In genomic region chr2:35328064-35328792, GRCm38 (mm10) we compare ENCODE assay signal across 20 mouse cellular contexts. TPM values are rescaled to one million over a fixed set of nuclear protein-coding genes. Genes with fewer than 3 reads are reported as not detected.
DNase-seq lines count a peak whose midpoint lies in the region; ATAC-seq and TF ChIP-seq lines count a peak whose summit lies in the region.
"Had no signal": no experiment of that assay in that cellular context is flagged by ENCODE, and none has a peak within 500 bp of the region (broad histone marks: within the 10 kb centered on the region; RNA-seq: fewer than 3 reads in every experiment).

No protein-coding gene starts in this region.

- TF ChIP-seq POLR2A in liver, adult 2 months (IDR thresholded peaks at IDR 0.05; ENCODE audit: extremely low read depth, insufficient read depth, low read length): no peak
- no peak for TF ChIP-seq POLR2A in bone marrow macrophage, adult 2 months (IDR thresholded peaks at IDR 0.05; ENCODE audit: borderline replicate concordance, low read depth, low read length)

- peaks cover 4% of the 10 kb centered on the region; the same call in 1 of the 2 replicates for H3K79me2 ChIP-seq in liver, adult 2 months (ENCODE audit: control insufficient read depth, insufficient read depth, low read length)

- peak; percentile 58 for DNase-seq in liver, adult 2 months (ENCODE audit: extremely low read depth, low read depth, low spot score)
- no peak for DNase-seq in liver
- peak; percentile 72 to 75 for DNase-seq in cerebellum, postnatal 10 days
- DNase-seq in liver, embryonic 13.5 days: no peak
- DNase-seq in adrenal gland, postnatal 10 days: no peak
- DNase-seq in urinary bladder, postnatal 10 days (ENCODE audit: low spot score): no peak
- DNase-seq in limb, embryonic 10.5 days (ENCODE audit: low spot score): no peak
- DNase-seq: B cell, adult 2 months; kidney, adult 18-20 months; spleen, adult 18-20 months had no signal

- peaks cover 7% of the 10 kb centered on the region; the same call in 1 of the 2 replicates for H3K36me3 ChIP-seq in liver, adult 2 months (ENCODE audit: control insufficient read depth, insufficient read depth, low read length)
- H3K36me3 ChIP-seq in liver, embryonic 13.5 days: peaks cover 71% of the 10 kb centered on the region
- H3K36me3 ChIP-seq in limb, embryonic 10.5 days: no peaks in the 10 kb centered on the region
- H3K36me3 ChIP-seq: heart, embryonic 15.5 days; hindbrain, embryonic 13.5 days; limb, embryonic 13.5 days; neural tube, embryonic 13.5 days had no signal

- H3K4me2 ChIP-seq in liver, embryonic 13.5 days: peak overlapping the region; percentile 70
- H3K4me2 ChIP-seq: hindbrain, embryonic 13.5 days; limb, embryonic 13.5 days; neural tube, embryonic 13.5 days had no signal

- no peak overlapping the region for H3K9ac ChIP-seq in liver, adult 2 months (ENCODE audit: low read depth, low read length)
- peak overlapping the region; percentile 70 for H3K9ac ChIP-seq in liver, embryonic 13.5 days
- H3K9ac ChIP-seq: heart, embryonic 15.5 days; hindbrain, embryonic 13.5 days; limb, embryonic 13.5 days; neural tube, embryonic 13.5 days had no signal

- TF ChIP-seq CTCF in liver, adult 2 months (IDR thresholded peaks at IDR 0.05; ENCODE audit: low read depth, low read length): no peak
- no peak for TF ChIP-seq CTCF in bone marrow macrophage, adult 2 months (IDR thresholded peaks at IDR 0.05; ENCODE audit: low read depth, low read length)

- H3K4me1 ChIP-seq in liver, adult 2 months (ENCODE audit: control insufficient read depth, insufficient read depth, low read length): peaks cover 11% of the 10 kb centered on the region
- peaks cover 56% of the 10 kb centered on the region for H3K4me1 ChIP-seq in bone marrow macrophage, adult 2 months (ENCODE audit: control insufficient read depth, insufficient read depth, low read length)
- H3K4me1 ChIP-seq in liver, embryonic 13.5 days (replicated peaks): peaks cover 99% of the 10 kb centered on the region
- H3K4me1 ChIP-seq in limb, embryonic 10.5 days: no peaks in the 10 kb centered on the region

- ATAC-seq in liver, embryonic 13.5 days (ENCODE audit: low read depth): peak; percentile 11; the same call in 1 of the 2 replicates

- 46% methylated on average over 11 of the region's 11 CpGs for WGBS in liver, adult 2 months
- 34% methylated on average over 11 of the region's 11 CpGs for WGBS in liver, embryonic 13.5 days (ENCODE audit: insufficient replicate concordance)
- WGBS in limb, embryonic 10.5 days: 53% methylated on average over 11 of the region's 11 CpGs

- H3K27me3 ChIP-seq in liver, adult 2 months (ENCODE audit: control insufficient read depth, insufficient read depth, low read length): no peaks in the 10 kb centered on the region
- no peaks in the 10 kb centered on the region for H3K27me3 ChIP-seq in liver, embryonic 13.5 days
- H3K27me3 ChIP-seq in limb, embryonic 10.5 days (ENCODE audit: low read depth, poor library complexity, severe bottlenecking): no peaks in the 10 kb centered on the region; the same call in 1 of the 2 replicates
- H3K27me3 ChIP-seq: heart, embryonic 15.5 days; hindbrain, embryonic 13.5 days; limb, embryonic 13.5 days; neural tube, embryonic 13.5 days had no signal

- H3K4me3 ChIP-seq in liver, adult 2 months (ENCODE audit: insufficient read depth, low read depth, low read length): no peak overlapping the region
- no peak overlapping the region for H3K4me3 ChIP-seq in bone marrow macrophage, adult 2 months (ENCODE audit: insufficient read depth, low read length)
- peak overlapping the region; percentile 47 for H3K4me3 ChIP-seq in liver, embryonic 13.5 days (replicated peaks)
- H3K4me3 ChIP-seq in limb, embryonic 10.5 days: no peak overlapping the region
- H3K4me3 ChIP-seq: heart, embryonic 15.5 days; hindbrain, embryonic 13.5 days; limb, embryonic 13.5 days; neural tube, embryonic 13.5 days had no signal

- no peaks in the 10 kb centered on the region for H3K9me3 ChIP-seq in liver, embryonic 13.5 days (replicated peaks)
- H3K9me3 ChIP-seq in limb, embryonic 10.5 days (replicated peaks): no peaks in the 10 kb centered on the region
- H3K9me3 ChIP-seq: heart, embryonic 15.5 days; hindbrain, embryonic 13.5 days; limb, embryonic 13.5 days; neural tube, embryonic 13.5 days had no signal

- H3K27ac ChIP-seq in liver, adult 2 months (replicated peaks; ENCODE audit: insufficient read depth, low read depth, low read length): no peak overlapping the region
- H3K27ac ChIP-seq in bone marrow macrophage, adult 2 months (ENCODE audit: insufficient read depth, low read depth, low read length): 0 out of 2 replicates have a peak overlapping the region, but pooled peaks have one; percentile 15
- H3K27ac ChIP-seq in liver, embryonic 13.5 days: peak overlapping the region; percentile 98
- no peak overlapping the region for H3K27ac ChIP-seq in limb, embryonic 10.5 days
- H3K27ac ChIP-seq: heart, embryonic 15.5 days; hindbrain, embryonic 13.5 days; limb, embryonic 13.5 days; neural tube, embryonic 13.5 days had no signal

RNA-seq across cellular contexts. Expression of gene Stom, which starts 8.5 kb away (rescaled TPM):
- total RNA-seq in liver, adult 2 months (2014; rRNA removed): 42.4 and 46.7 TPM in 2 replicates
- 34.2 and 40.3 TPM in 2 replicates for polyA plus RNA-seq in liver, adult 2 months (2012; rRNA removed)
- 350 and 351 TPM in 2 replicates for polyA plus RNA-seq in bone marrow macrophage, adult 2 months (2012; ENCODE audit: insufficient read depth, insufficient read length, missing spikeins)
- polyA plus RNA-seq in liver, embryonic 13.5 days (2015; fragmentation: Nextera tagmentation; extraction: Ambion mirVana): 128 and 160 TPM in 2 replicates
- 10 to 100 TPM; 69.7 to 83.4 TPM for total RNA-seq in adrenal gland, postnatal 10 days (2021)
- 10.2 and 10.3 TPM in 2 replicates for polyA plus RNA-seq in limb, embryonic 10.5 days (2016; fragmentation: Nextera tagmentation; extraction: Ambion mirVana)

RNA-seq across cellular contexts. Expression of gene 4930568D16Rik, which starts 39.3 kb away (rescaled TPM):
- total RNA-seq in liver, adult 2 months (2014; rRNA removed): not detected in 2 replicates
- not detected in 2 replicates for polyA plus RNA-seq in liver, adult 2 months (2012; rRNA removed)
- not detected in 2 replicates for polyA plus RNA-seq in bone marrow macrophage, adult 2 months (2012; ENCODE audit: insufficient read depth, insufficient read length, missing spikeins)
- polyA plus RNA-seq in liver, embryonic 13.5 days (2015; fragmentation: Nextera tagmentation; extraction: Ambion mirVana): not detected in 2 replicates
- total RNA-seq in adrenal gland, postnatal 10 days (2021): not detected
- polyA plus RNA-seq in limb, embryonic 10.5 days (2016; fragmentation: Nextera tagmentation; extraction: Ambion mirVana): not detected in 2 replicates
- total RNA-seq: adrenal gland, postnatal 4 days; ES-E14; midbrain, postnatal 0 days had no signal
- polyA plus RNA-seq: frontal cortex, adult 2 months; gonadal fat pad, adult 2 months; heart, embryonic 15.5 days; hindbrain, embryonic 13.5 days; limb, embryonic 13.5 days; midbrain, postnatal 0 days; neural tube, embryonic 13.5 days had no signal

Comparison
In these comparisons a context has a peak if more than half of its experiments do, and no peak if none do; other contexts are left out.
1. DNase-seq: peak in liver, adult 2 months (single experiment) and cerebellum, postnatal 10 days (2 of 2); none in liver (single experiment), liver, embryonic 13.5 days (single experiment), adrenal gland, postnatal 10 days (single experiment), urinary bladder, postnatal 10 days (single experiment) and limb, embryonic 10.5 days (single experiment).
2. H3K27ac ChIP-seq: peak in bone marrow macrophage, adult 2 months (single experiment) and liver, embryonic 13.5 days (single experiment); none in liver, adult 2 months (single experiment) and limb, embryonic 10.5 days (single experiment).